ENCODE assay signal across 29 mouse cellular contexts in genomic region chr16:97062207-97062606, GRCm38 (mm10).
DNase-seq lines count a peak whose midpoint lies in the region; ATAC-seq lines count a peak whose summit lies in the region.
"Had no signal": no experiment of that assay in that cellular context is flagged by ENCODE, and none has a peak within 500 bp of the region (broad histone marks: within the 10 kb centered on the region; RNA-seq: fewer than 3 reads in every experiment).

No protein-coding gene starts in this region.

- no peak overlapping the region for H3K9ac ChIP-seq in kidney, embryonic 14.5 days (ENCODE audit: low read depth, low read length)
- H3K9ac ChIP-seq: embryonic facial prominence, embryonic 13.5 days; forebrain, embryonic 12.5 days; hindbrain, embryonic 13.5 days; intestine, embryonic 15.5 days had no signal

- intact Hi-C loops in heart, postnatal 10 days (cut with DNase I): no loop called here

- no peaks in the 10 kb centered on the region for H3K27me3 ChIP-seq in kidney, embryonic 14.5 days (ENCODE audit: control insufficient read depth, insufficient read depth, low read length)
- H3K27me3 ChIP-seq: CH12.LX; embryonic facial prominence, embryonic 13.5 days; forebrain, embryonic 12.5 days; hindbrain, embryonic 13.5 days; intestine, embryonic 15.5 days had no signal

- H3K27ac ChIP-seq in kidney, embryonic 14.5 days (ENCODE audit: low read depth, low read length): no peak overlapping the region
- H3K27ac ChIP-seq: embryonic facial prominence, embryonic 10.5 days; embryonic facial prominence, embryonic 13.5 days; forebrain, embryonic 12.5 days; heart, adult 2 months; hindbrain, embryonic 10.5 days; hindbrain, embryonic 13.5 days; intestine, embryonic 15.5 days had no signal

- DNase-seq in heart, adult 11 months: peak; percentile 28
- DNase-seq in heart, postnatal 10 days: no peak
- DNase-seq in left cerebral cortex, adult 8-10 months (ENCODE audit: low spot score in 2 of 2): no peak
- DNase-seq: adrenal gland, adult 2 months; adrenal gland, postnatal 14 days; B cell, adult 2 months; cerebellum, adult 11-12 months; cerebellum, adult 8-10 months; cerebellum, postnatal 25 days; embryo, embryonic 11 days; gastrocnemius, postnatal 10 days; gastrocnemius, postnatal 36 days; heart, adult 2 months; heart, postnatal 36 days; kidney, adult 11 months had no signal

- no peak overlapping the region for H3K4me3 ChIP-seq in kidney, embryonic 14.5 days (ENCODE audit: low read length)
- H3K4me3 ChIP-seq: embryonic facial prominence, embryonic 10.5 days; embryonic facial prominence, embryonic 13.5 days; erythroblast, embryonic 14.5 days; forebrain, embryonic 12.5 days; heart, adult 2 months; hindbrain, embryonic 10.5 days; hindbrain, embryonic 13.5 days; intestine, embryonic 15.5 days had no signal

- no peaks in the 10 kb centered on the region for H3K36me3 ChIP-seq in kidney, embryonic 14.5 days (ENCODE audit: control insufficient read depth, insufficient read depth, low read length)
- H3K36me3 ChIP-seq: embryonic facial prominence, embryonic 10.5 days; embryonic facial prominence, embryonic 13.5 days; forebrain, embryonic 12.5 days; G1E; hindbrain, embryonic 10.5 days; hindbrain, embryonic 13.5 days; intestine, embryonic 15.5 days had no signal

- H3K4me1 ChIP-seq in kidney, embryonic 14.5 days (ENCODE audit: control insufficient read depth, insufficient read depth, low read length): no peaks in the 10 kb centered on the region
- H3K4me1 ChIP-seq: embryonic facial prominence, embryonic 10.5 days; embryonic facial prominence, embryonic 13.5 days; forebrain, embryonic 12.5 days; hindbrain, embryonic 10.5 days; intestine, embryonic 15.5 days had no signal

- H3K9me3 ChIP-seq in kidney, embryonic 14.5 days (ENCODE audit: control insufficient read depth, low read length): no peaks in the 10 kb centered on the region
- H3K9me3 ChIP-seq: embryonic facial prominence, embryonic 10.5 days; embryonic facial prominence, embryonic 13.5 days; forebrain, embryonic 12.5 days; G1E; hindbrain, embryonic 10.5 days; hindbrain, embryonic 13.5 days; intestine, embryonic 15.5 days had no signal

- 76% methylated on average over 3 of the region's 3 CpGs for WGBS in kidney, embryonic 14.5 days

- H3K4me2 ChIP-seq in kidney, embryonic 14.5 days (replicated peaks; ENCODE audit: low read depth, low read length): no peak overlapping the region
- H3K4me2 ChIP-seq: embryonic facial prominence, embryonic 13.5 days; forebrain, embryonic 12.5 days; heart, embryonic 11.5 days; hindbrain, embryonic 13.5 days; intestine, embryonic 15.5 days had no signal

- 0 out of 2 replicates have a peak, but pooled peaks have one; percentile 42 for ATAC-seq in common myeloid progenitor, adult 5-6 weeks (replicated peaks; ENCODE audit: low read depth, poor library complexity, severe bottlenecking)
- ATAC-seq in megakaryocyte, adult 5-6 weeks (ENCODE audit: poor library complexity, severe bottlenecking): peak; percentile 74
- ATAC-seq in kidney, embryonic 14.5 days (ENCODE audit: low FRiP score, low TSS enrichment): no peak
- ATAC-seq: hindbrain, embryonic 16.5 days; intestine, embryonic 15.5 days had no signal
